Mouse (Mus musculus): ENCODE measurements at regions not wholly inside any gene's neighbourhood (a gene's known extent, or its start where the extent isn't known, plus 50 kb on each side); places are given as distances from the start of the nearest gene placed in this dataset.
A peak's percentile ranks its signal among the peaks of the same experiment; 100 is the strongest.

DNA sequence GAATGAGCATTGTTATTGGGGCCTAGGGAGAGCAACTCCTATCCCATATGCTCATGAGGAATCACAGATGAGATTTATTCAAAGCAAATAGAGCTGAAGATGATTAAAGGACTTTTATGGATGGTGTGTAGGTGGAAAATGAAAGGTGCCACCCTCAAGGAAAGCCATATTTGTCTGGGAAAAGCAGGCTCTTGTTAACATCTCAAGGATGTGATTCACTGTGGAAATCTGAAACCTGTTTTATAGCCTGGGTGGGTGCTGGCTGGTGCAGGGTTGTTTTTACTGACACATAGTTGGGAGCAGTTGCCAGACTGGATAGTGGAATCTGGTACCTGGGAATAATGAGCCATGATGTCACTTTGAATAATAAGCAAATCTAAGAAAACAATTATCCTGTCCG, 70.7 kb upstream of the Cask start:
- DNase-seq: no peak

GRCm38 (mm10) chrX:13918659-13919058, 67.5 kb upstream of the Cask start:
- peak; percentile 9 to 19 for DNase-seq
